Mouse (Mus musculus): ENCODE results near the gene Duxbl2. TPM values are rescaled to one million over a fixed set of nuclear protein-coding genes. Genes with fewer than 3 reads are reported as not detected.
"Not testable (repeated sequence)": the region's sequence is repeated elsewhere in the genome, so short reads cannot be mapped to it uniquely, and the experiment has no call there.

Gene Duxbl2
- polyA plus RNA-seq (2015; fragmentation: Nextera tagmentation; extraction: Ambion mirVana): 0.15 TPM in 1 of 2 replicates, not detected in the other

DNA sequence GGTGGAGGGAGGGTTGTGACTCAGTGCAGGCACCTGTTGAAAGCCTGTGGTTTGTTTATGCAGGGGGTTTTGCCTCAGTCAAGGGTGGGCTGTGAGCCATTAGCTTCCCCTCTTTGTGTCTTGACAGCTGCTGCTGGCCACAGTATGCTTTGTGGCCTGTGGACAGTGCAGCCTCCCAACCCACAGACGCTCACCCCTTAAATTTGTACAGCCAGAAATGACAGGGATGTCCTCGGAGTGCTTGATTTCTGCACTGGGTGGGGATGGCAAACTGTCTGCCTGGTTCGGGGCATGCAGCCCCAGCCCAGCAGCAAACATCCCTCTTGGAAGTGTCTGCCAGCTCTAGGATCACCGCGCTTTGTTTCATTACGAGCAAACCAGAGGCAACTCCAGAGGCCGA is at the start of gene Duxbl2:
Gene Duxbl2, plus strand, starts transcription at position 200 of the 400 bp plus-strand sequence.
- not testable (repeated sequence) for H3K27me3 ChIP-seq; H3K4me3 ChIP-seq (replicated peaks); ATAC-seq (ENCODE audit: insufficient read depth); H3K27ac ChIP-seq (replicated peaks); H3K36me3 ChIP-seq (replicated peaks); H3K9me3 ChIP-seq (replicated peaks); H3K4me1 ChIP-seq (replicated peaks); H3K9ac ChIP-seq; H3K4me2 ChIP-seq
- no CpG with 5 or more reads among the region's 7 CpGs for WGBS (ENCODE audit: insufficient replicate concordance)

DNA sequence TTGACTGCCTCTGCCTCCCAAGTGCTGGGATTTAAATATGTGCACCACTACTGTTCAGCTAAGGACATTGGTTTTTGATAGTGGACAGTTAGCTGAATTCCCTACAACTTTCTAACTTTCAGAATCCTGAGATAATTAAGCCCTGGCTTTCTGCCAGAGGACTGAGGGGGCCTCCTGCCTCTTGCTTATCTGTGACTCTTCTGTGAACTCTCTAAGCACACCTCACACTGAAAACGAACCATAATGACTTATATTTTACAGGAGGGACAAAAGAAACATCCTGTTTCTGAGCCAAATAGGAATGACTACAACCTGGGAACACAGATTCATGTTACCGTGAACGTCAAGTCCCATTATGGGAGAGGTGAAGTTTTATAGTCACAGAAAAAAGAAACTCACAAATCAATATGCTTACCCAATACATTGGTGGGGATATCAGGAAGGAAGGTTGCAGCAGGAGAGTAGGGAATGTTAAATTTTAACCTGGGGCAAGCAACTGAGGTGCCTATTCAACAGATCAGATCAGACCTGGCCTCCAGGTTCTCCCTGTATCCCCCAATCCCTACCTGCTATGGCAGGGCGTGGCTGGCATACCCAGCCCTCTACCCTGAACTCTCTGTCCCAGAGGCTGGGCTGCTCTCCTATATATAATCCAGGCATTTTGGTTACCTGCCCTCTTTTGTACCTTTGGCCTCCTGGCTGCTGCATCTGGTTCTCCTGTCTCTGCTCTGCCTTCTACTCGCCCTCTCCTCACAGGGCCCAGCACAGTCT is 41.3 kb upstream of the Duxbl2 start:
- not testable (repeated sequence) for H3K4me2 ChIP-seq; H3K27ac ChIP-seq (replicated peaks); H3K4me1 ChIP-seq (replicated peaks); H3K9me3 ChIP-seq (replicated peaks); H3K4me3 ChIP-seq (replicated peaks); H3K36me3 ChIP-seq (replicated peaks); H3K27me3 ChIP-seq; H3K9ac ChIP-seq
- WGBS (ENCODE audit: insufficient replicate concordance): no CpG with 5 or more reads among the region's 5 CpGs
- ATAC-seq (ENCODE audit: insufficient read depth): peak; percentile 85

DNA sequence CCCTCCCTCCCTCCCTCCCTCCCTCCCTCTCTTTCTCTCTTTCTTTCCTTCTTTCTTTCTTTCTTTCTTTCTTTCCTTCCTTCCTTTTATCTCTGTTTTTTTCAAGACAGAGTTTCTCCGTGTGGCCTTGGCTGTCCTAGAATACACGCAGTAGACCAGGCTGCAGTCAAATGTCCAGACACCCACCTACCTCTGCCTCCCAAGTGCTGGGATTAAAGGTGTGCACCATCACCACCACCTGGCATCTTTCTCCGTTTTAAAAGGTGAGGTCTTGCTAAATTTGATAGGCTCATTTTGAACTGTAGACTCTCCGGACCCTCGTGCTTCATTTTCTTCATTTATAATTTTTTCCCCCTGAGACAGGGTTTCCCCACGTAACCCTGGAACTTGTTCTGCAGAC is 36.9 kb upstream of the Duxbl2 start, which contains the start of gene Cphx2:
Gene Cphx2, plus strand, starts transcription at position 301 of the 400 bp plus-strand sequence.
- H3K4me2 ChIP-seq; H3K4me3 ChIP-seq (replicated peaks); H3K27me3 ChIP-seq; H3K9ac ChIP-seq; H3K27ac ChIP-seq (replicated peaks); H3K36me3 ChIP-seq (replicated peaks); H3K4me1 ChIP-seq (replicated peaks); H3K9me3 ChIP-seq (replicated peaks); ATAC-seq (ENCODE audit: insufficient read depth): not testable (repeated sequence)
- no CpG with 5 or more reads among the region's 6 CpGs for WGBS (ENCODE audit: insufficient replicate concordance)

DNA sequence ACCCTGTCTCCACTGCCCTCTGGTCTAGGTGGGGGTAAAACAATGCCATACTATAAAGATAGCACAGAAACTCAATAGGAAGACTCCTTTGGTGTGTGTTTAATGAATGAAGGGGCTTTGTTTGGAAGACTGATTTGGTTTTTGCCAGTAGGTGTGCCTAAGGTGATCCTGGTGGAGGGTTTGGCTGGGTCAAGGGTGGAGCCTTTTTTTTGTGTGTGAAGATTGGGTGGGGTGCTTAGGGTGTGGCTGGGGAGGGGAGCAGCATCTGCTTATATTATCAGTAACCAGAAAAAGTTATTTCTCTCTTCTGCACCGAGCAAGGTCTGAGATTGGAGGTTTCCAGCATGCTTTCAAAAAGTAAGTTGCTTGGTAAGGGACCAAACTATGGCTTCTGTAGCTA is 36.2 kb upstream of the Duxbl2 start, which contains the start of gene Cphx3:
Gene Cphx3, plus strand, starts transcription at position 301 of the 400 bp plus-strand sequence.
- H3K4me1 ChIP-seq (replicated peaks); H3K27ac ChIP-seq (replicated peaks); ATAC-seq (ENCODE audit: insufficient read depth); H3K9me3 ChIP-seq (replicated peaks); H3K9ac ChIP-seq; H3K36me3 ChIP-seq (replicated peaks); H3K27me3 ChIP-seq; H3K4me2 ChIP-seq; H3K4me3 ChIP-seq (replicated peaks): not testable (repeated sequence)
- no CpG with 5 or more reads among the region's 1 CpGs for WGBS (ENCODE audit: insufficient replicate concordance)

DNA sequence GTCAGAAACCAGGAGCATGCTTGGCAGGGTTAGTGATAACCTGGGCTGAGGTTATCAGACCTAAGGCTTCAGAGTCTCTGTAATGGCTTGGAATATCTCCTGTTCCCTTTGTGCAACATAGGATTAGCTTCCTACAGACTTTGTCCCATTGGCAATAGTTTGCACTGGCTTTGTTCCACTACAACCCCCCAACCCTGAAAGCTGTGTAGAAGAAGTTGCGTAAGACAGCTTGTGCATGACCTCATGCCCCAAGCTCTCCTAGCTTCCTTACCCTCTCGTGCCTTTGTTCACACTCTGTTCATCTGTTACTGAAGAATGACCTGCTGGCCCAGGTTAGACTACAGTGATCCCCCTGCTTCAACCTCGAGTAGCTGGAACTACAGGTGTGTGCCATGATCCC is 20.5 kb upstream of the Duxbl2 start:
- not testable (repeated sequence) for H3K4me2 ChIP-seq; H3K9ac ChIP-seq; H3K36me3 ChIP-seq (replicated peaks); H3K9me3 ChIP-seq (replicated peaks); H3K4me1 ChIP-seq (replicated peaks); ATAC-seq (ENCODE audit: insufficient read depth); H3K27me3 ChIP-seq; H3K27ac ChIP-seq (replicated peaks); H3K4me3 ChIP-seq (replicated peaks)
- WGBS (ENCODE audit: insufficient replicate concordance): no CpG with 5 or more reads among the region's 3 CpGs

DNA sequence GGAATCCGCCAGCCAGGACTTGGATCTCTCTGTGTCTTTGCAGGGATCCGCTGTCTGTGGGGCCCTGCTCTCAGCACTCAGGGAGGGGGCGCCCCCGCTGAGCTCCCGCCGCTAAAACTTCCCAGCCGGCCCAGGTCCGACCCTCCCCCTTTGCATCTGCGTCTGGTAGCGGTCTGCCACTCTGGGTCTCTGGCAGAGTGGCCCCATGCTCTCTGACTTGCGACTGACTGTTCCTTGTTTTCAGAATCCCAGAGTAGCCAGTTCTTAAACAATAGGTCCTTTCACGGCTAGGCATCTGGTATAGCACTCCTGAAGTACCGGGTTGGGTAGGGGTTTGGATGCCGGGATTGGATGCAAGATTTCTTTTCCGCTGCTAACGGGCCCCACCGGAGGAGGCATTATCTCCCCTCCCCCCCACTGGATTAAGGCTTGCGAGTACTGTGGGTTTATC is 426 bp downstream of the Duxbl2 start:
- no CpG with 5 or more reads among the region's 18 CpGs for WGBS (ENCODE audit: insufficient replicate concordance)
- not testable (repeated sequence) for H3K36me3 ChIP-seq (replicated peaks); H3K4me1 ChIP-seq (replicated peaks); H3K4me2 ChIP-seq; H3K4me3 ChIP-seq (replicated peaks); H3K9ac ChIP-seq; H3K27me3 ChIP-seq; H3K27ac ChIP-seq (replicated peaks); ATAC-seq (ENCODE audit: insufficient read depth); H3K9me3 ChIP-seq (replicated peaks)

GRCm38 (mm10) chr14:26119095-26119494 is 946 bp downstream of the Duxbl2 start:
- ATAC-seq (ENCODE audit: insufficient read depth): not testable (repeated sequence)
- no CpG with 5 or more reads among the region's 7 CpGs for WGBS (ENCODE audit: insufficient replicate concordance)

DNA sequence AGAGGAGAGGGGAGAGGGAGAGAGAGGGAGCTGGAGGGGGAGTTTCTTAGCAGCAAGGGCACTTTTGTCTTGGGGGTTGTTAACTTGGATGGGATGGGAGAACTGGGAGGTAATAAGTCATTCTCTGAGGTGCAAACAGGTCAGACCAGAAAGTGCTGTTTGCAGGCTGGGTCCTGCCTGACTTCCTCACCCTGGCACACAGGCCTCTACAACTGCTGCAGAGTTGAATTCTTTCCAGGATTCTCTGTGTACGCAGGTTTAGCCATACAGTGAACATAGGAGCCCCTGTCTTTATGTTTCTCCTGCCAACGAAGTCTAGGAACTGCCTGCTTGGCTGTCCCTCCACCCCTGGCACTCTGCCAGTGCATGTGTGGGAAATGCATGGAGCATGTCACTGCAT is 28.9 kb downstream of the Duxbl2 start:
- not testable (repeated sequence) for H3K27me3 ChIP-seq; H3K4me2 ChIP-seq; ATAC-seq (ENCODE audit: insufficient read depth); H3K27ac ChIP-seq (replicated peaks); H3K9ac ChIP-seq; H3K4me1 ChIP-seq (replicated peaks); H3K9me3 ChIP-seq (replicated peaks); H3K4me3 ChIP-seq (replicated peaks); H3K36me3 ChIP-seq (replicated peaks)
- no CpG with 5 or more reads among the region's 2 CpGs for WGBS (ENCODE audit: insufficient replicate concordance)

More at GRCm38 (mm10) chr14:26119095-26119494, 946 bp downstream of the Duxbl2 start:
- not testable (repeated sequence) for H3K4me3 ChIP-seq (replicated peaks); H3K36me3 ChIP-seq (replicated peaks); H3K9me3 ChIP-seq (replicated peaks); H3K4me1 ChIP-seq (replicated peaks); H3K27ac ChIP-seq (replicated peaks); H3K9ac ChIP-seq; H3K27me3 ChIP-seq; H3K4me2 ChIP-seq

DNA sequence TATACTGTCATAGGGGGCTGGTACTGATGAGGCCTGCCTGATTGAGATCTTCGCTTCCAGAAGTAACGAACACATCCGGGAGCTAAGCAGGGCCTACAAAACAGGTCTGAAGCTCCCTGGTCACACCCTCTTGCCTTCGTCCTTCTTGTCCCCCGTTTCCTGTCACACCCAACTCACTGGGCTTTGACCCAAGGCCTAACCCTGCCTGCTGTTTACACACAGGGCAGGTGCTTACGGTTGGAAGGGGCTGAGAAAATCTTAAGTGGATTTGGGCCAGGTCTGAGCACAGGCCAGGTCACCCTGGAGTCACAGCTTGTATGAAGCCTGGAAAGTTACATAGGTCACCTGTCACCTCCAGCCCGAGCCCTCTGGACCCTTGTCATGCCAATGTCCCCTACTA is 37.9 kb downstream of the Duxbl2 start:
- H3K27me3 ChIP-seq; ATAC-seq (ENCODE audit: insufficient read depth); H3K9ac ChIP-seq; H3K4me1 ChIP-seq (replicated peaks); H3K9me3 ChIP-seq (replicated peaks); H3K36me3 ChIP-seq (replicated peaks); H3K4me2 ChIP-seq; H3K4me3 ChIP-seq (replicated peaks); H3K27ac ChIP-seq (replicated peaks): not testable (repeated sequence)
- WGBS (ENCODE audit: insufficient replicate concordance): no CpG with 5 or more reads among the region's 7 CpGs

DNA sequence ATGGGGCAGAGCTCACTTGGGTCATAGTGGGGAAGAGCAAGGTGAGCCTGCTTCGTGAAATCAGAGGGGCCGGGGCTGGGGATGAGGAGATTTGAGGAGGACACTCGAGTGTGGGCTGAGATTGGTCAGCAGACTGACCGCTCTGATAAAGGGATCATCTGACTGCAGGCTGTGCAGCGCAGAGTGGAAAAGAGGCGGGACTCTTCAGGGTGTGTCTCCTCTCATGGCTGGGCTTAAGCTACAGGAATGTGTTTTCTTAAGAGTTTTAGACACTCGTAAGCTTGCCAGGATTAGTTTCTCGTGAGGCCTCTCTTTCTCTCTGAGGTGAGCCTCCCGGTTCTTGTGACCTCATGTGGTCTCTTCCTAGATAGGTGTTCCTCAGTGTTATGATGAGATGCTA is 43.0 kb downstream of the Duxbl2 start:
- H3K4me1 ChIP-seq (replicated peaks); H3K4me3 ChIP-seq (replicated peaks); H3K27me3 ChIP-seq; H3K9ac ChIP-seq; H3K27ac ChIP-seq (replicated peaks); H3K9me3 ChIP-seq (replicated peaks); H3K4me2 ChIP-seq; H3K36me3 ChIP-seq (replicated peaks); ATAC-seq (ENCODE audit: insufficient read depth): not testable (repeated sequence)
- WGBS (ENCODE audit: insufficient replicate concordance): no CpG with 5 or more reads among the region's 9 CpGs

- H3K27me3 ChIP-seq; H3K36me3 ChIP-seq (replicated peaks); H3K9me3 ChIP-seq (replicated peaks); ATAC-seq (ENCODE audit: insufficient read depth); H3K27ac ChIP-seq (replicated peaks); H3K4me3 ChIP-seq (replicated peaks); H3K9ac ChIP-seq; H3K4me1 ChIP-seq (replicated peaks); H3K4me2 ChIP-seq: not testable (repeated sequence)
- WGBS (ENCODE audit: insufficient replicate concordance): no CpG with 5 or more reads among the region's 5 CpGs
These were observed 44.3 kb downstream of the Duxbl2 start for GRCm38 (mm10) chr14:26162423-26162822.

DNA sequence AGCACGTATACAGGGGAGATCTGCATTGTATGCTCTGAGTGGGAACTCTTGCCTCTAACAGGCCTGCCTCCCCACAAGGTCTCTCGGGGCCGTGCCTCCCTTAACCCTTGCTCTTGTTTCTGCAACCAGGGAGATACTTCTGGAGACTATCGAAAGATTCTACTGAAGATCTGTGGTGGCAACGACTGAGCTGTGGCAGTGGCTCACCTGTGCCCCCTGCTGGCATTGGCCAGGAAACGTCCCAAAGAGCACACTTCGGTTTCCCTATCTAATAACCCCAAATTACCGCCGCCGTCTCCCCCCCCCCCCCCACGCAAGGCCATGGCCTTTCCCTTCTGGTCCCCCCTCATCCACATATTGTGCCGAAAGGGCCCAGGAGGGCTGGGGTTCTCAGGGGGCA is 47.1 kb downstream of the Duxbl2 start:
- H3K27me3 ChIP-seq; H3K9ac ChIP-seq; H3K4me3 ChIP-seq (replicated peaks); H3K4me1 ChIP-seq (replicated peaks); H3K4me2 ChIP-seq; ATAC-seq (ENCODE audit: insufficient read depth); H3K27ac ChIP-seq (replicated peaks); H3K9me3 ChIP-seq (replicated peaks); H3K36me3 ChIP-seq (replicated peaks): not testable (repeated sequence)
- WGBS (ENCODE audit: insufficient replicate concordance): no CpG with 5 or more reads among the region's 12 CpGs

Measured in liver, embryonic 15.5 days (tissue).